Mouse (Mus musculus): ENCODE measurements at regions not wholly inside any gene's neighbourhood (a gene's known extent, or its start where the extent isn't known, plus 50 kb on each side); places are given as distances from the start of the nearest gene placed in this dataset.

DNA sequence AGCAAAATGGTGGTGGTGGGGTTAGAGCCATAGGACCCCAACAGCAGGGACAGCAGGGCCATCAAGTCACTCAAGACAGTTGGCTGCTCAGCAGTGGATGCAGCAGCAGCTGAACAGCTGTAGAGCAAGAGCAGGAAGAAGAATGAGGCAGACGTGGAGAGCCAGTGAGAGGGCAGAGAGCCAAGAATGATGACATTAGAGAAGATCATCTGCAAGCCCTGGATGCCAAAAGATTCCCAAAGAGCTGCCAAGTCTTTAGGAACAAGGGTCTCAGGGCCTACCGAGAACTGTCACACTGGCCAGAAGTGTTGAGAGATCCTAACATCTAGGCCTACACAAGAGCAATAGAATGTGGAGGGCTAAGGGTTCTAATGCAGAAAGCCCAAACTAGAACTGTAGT is 196.4 kb upstream of the Dcbld2 start:
- Histone ChIP-seq H3K4me1 (ENCODE audit: control insufficient read depth, insufficient read depth, low read length) (no peaks in the 10 kb centered on the region), H3K27ac (ENCODE audit: control insufficient read depth, insufficient read depth, low read depth, low read length, poor library complexity) (no peak overlapping the region), H3K4me3 (replicated peaks; ENCODE audit: control insufficient read depth, low read depth, low read length) (no peak overlapping the region)
- TF ChIP-seq POLR2A (IDR thresholded peaks at IDR 0.05; ENCODE audit: borderline replicate concordance, control insufficient read depth, low read depth, low read length) (no peak), CTCF (IDR thresholded peaks at IDR 0.05; ENCODE audit: control insufficient read depth, insufficient read depth, low read length) (no peak)
- WGBS: 65% methylated on average over 2 of the region's 2 CpGs

DNA sequence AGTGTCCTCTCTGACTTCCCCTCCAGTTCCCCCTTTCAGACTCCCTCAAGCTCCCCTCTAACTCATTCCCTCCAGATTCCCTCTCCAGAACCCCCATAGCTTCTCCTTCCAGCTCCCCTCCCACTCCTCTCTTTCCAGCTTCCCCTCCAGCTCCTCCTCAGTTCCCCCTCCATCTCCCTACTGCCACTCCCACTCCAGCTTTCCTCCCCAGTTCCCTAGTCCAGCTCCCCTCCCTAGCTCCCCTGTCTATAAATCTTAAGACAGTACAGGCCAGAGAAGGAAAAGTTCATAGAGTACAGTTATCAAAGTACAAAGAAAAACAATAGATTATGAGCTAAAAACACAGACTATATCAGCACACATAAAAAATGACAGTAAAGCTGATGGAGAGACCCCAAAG is 173.6 kb upstream of the Dcbld2 start:
- Histone ChIP-seq H3K4me1 (ENCODE audit: control insufficient read depth, insufficient read depth, low read length) (no peaks in the 10 kb centered on the region), H3K27ac (ENCODE audit: control insufficient read depth, insufficient read depth, low read depth, low read length, poor library complexity) (no peak overlapping the region), H3K4me3 (replicated peaks; ENCODE audit: control insufficient read depth, low read depth, low read length) (no peak overlapping the region)
- TF ChIP-seq POLR2A (IDR thresholded peaks at IDR 0.05; ENCODE audit: borderline replicate concordance, control insufficient read depth, low read depth, low read length): no peak
- no peak for TF ChIP-seq CTCF (IDR thresholded peaks at IDR 0.05; ENCODE audit: control insufficient read depth, insufficient read depth, low read length)

DNA sequence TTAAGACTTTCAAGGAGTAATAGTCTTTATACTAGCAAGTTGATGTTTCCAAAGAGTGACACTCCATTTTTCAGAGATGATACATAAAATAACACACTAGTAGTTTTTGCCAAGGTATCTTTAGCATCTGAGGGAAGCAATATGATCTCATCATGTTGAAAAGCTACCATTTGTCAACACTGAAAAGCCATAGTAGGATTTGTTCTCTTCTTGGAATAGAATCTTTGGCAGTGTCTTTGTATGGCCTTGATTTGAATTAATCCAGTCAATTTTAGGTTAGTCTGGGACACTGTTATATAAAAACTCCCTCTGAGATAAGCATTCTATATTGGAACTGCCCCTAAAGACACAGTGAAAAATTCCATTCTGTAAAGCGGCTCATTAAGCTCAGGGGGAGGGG is 171.4 kb upstream of the Dcbld2 start:
- Histone ChIP-seq H3K4me3 (replicated peaks; ENCODE audit: control insufficient read depth, low read depth, low read length) (no peak overlapping the region), H3K4me1 (ENCODE audit: control insufficient read depth, insufficient read depth, low read length) (no peaks in the 10 kb centered on the region), H3K27ac (ENCODE audit: control insufficient read depth, insufficient read depth, low read depth, low read length, poor library complexity) (no peak overlapping the region)
- 61% methylated on average over 1 of the region's 1 CpGs for WGBS
- TF ChIP-seq CTCF (IDR thresholded peaks at IDR 0.05; ENCODE audit: control insufficient read depth, insufficient read depth, low read length) (no peak), POLR2A (IDR thresholded peaks at IDR 0.05; ENCODE audit: borderline replicate concordance, control insufficient read depth, low read depth, low read length) (no peak)

DNA sequence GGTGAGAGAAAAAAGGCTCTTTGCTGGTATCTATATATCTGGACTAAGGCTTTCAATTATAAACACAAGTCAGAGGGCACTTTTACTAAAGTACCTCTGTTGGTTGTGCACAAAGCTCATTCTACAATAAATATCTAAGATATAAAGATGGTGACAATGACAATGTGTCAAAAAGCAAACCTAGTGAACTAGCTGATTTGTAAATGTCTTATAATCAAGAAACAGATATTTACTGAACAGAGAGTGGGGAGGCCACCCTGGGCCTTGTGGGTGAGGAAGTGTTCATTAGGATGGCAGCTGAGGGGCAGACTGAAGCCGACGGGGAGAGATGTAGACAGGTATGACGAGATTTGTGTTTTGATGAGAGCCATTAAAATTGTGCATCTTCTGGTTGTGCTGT is 132.0 kb upstream of the Dcbld2 start:
- TF ChIP-seq CTCF (IDR thresholded peaks at IDR 0.05; ENCODE audit: control insufficient read depth, insufficient read depth, low read length): no peak
- TF ChIP-seq POLR2A (IDR thresholded peaks at IDR 0.05; ENCODE audit: borderline replicate concordance, control insufficient read depth, low read depth, low read length): no peak
- 82% methylated on average over 3 of the region's 3 CpGs for WGBS
- Histone ChIP-seq H3K4me3 (replicated peaks; ENCODE audit: control insufficient read depth, low read depth, low read length) (no peak overlapping the region), H3K4me1 (ENCODE audit: control insufficient read depth, insufficient read depth, low read length) (no peaks in the 10 kb centered on the region), H3K27ac (ENCODE audit: control insufficient read depth, insufficient read depth, low read depth, low read length, poor library complexity) (no peak overlapping the region)

DNA sequence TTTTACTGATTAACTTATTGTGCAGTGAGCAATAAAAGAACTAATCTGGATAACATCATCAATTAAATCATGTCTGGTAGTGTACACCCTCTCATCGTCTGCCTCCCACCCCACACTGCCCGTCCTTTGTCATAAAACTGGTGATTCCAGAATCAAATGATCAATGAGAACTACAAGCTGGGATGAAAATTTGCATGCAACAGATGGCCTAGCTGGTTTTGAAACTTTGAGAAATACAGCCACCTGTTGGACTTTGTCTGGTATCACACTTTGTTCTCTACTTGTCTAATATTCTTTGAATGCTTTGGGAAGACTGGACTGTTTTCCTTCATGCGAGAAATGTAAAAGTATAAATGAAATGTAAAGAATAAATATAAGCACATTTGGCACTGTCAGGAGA is 126.8 kb upstream of the Dcbld2 start:
- no peaks in the 10 kb centered on the region for H3K4me1 ChIP-seq (ENCODE audit: control insufficient read depth, insufficient read depth, low read length)
- TF ChIP-seq POLR2A (IDR thresholded peaks at IDR 0.05; ENCODE audit: borderline replicate concordance, control insufficient read depth, low read depth, low read length): no peak
- TF ChIP-seq CTCF (IDR thresholded peaks at IDR 0.05; ENCODE audit: control insufficient read depth, insufficient read depth, low read length): no peak
- no peak overlapping the region for H3K4me3 ChIP-seq (replicated peaks; ENCODE audit: control insufficient read depth, low read depth, low read length)
- WGBS: 49% methylated on average over 3 of the region's 3 CpGs
- no peak overlapping the region for H3K27ac ChIP-seq (ENCODE audit: control insufficient read depth, insufficient read depth, low read depth, low read length, poor library complexity)

DNA sequence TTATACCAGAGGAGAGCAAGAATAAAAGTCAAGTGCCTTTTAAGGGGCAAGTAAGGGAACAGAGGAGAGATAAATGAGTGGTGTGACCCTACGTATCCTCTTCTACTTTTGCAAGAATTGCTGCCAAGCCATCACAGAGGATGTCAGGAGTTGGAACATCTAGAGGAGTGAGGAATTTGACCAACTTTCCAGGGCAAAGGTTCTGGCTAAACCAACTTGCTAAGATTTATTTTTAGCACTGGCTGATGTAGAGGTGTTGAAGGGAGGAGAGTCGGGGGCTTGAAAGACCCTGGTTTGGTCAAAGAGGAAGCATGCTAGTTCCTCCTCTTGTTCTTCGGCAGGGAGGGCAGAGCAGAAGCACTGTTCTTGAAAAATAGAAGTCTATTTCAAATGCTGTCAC is 113.8 kb upstream of the Dcbld2 start:
- TF ChIP-seq POLR2A (IDR thresholded peaks at IDR 0.05; ENCODE audit: borderline replicate concordance, control insufficient read depth, low read depth, low read length): no peak
- TF ChIP-seq CTCF (IDR thresholded peaks at IDR 0.05; ENCODE audit: control insufficient read depth, insufficient read depth, low read length): no peak
- 21% methylated on average over 3 of the region's 3 CpGs for WGBS
- no peak overlapping the region for H3K4me3 ChIP-seq (replicated peaks; ENCODE audit: control insufficient read depth, low read depth, low read length)
- no peaks in the 10 kb centered on the region for H3K4me1 ChIP-seq (ENCODE audit: control insufficient read depth, insufficient read depth, low read length)
- H3K27ac ChIP-seq (ENCODE audit: control insufficient read depth, insufficient read depth, low read depth, low read length, poor library complexity): no peak overlapping the region

DNA sequence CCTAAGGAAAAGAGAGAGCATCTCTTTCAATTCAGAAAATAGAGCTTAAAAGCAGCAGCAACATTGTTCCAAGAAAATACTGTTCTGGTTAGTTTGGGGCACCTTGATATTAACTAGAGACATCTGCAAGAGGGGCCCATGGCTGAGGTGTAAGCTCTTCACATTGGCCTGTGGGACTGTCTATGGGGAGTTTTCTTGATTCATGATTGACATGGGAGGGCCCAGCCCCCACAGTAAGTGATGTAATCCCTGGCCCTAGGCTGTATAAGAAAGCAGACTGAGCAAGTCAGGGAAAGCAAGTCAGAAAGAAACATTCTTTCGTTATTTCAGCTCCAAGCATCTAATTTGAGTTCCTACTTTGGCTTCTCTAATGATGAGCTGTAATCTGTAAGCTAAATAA is 113.1 kb upstream of the Dcbld2 start:
- TF ChIP-seq POLR2A (IDR thresholded peaks at IDR 0.05; ENCODE audit: borderline replicate concordance, control insufficient read depth, low read depth, low read length): no peak
- no peak for TF ChIP-seq CTCF (IDR thresholded peaks at IDR 0.05; ENCODE audit: control insufficient read depth, insufficient read depth, low read length)
- no peak overlapping the region for H3K4me3 ChIP-seq (replicated peaks; ENCODE audit: control insufficient read depth, low read depth, low read length)
- WGBS: 63% methylated on average over 1 of the region's 1 CpGs
- no peak overlapping the region for H3K27ac ChIP-seq (ENCODE audit: control insufficient read depth, insufficient read depth, low read depth, low read length, poor library complexity)
- no peaks in the 10 kb centered on the region for H3K4me1 ChIP-seq (ENCODE audit: control insufficient read depth, insufficient read depth, low read length)

DNA sequence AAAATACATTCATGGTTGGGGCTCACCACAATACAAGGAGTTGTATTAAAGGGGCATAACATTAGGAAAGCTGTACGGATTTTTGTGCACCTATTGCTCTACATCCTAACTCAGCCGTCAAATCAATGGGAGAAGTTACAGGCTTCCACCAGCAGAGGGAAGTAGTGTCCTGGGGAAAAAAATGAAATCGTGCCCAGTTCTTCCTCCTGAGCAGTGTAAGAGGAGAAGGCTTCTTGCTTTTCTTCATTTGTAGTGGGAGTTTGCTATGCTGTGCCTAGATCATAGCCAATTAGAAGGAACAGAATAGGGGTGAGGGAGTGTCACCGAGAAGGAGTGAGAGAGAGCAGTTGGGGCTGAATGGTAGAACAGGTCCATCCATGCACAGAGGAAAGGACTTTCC is 108.7 kb upstream of the Dcbld2 start:
- Histone ChIP-seq H3K27ac (ENCODE audit: control insufficient read depth, insufficient read depth, low read depth, low read length, poor library complexity) (no peak overlapping the region), H3K4me1 (ENCODE audit: control insufficient read depth, insufficient read depth, low read length) (no peaks in the 10 kb centered on the region), H3K4me3 (replicated peaks; ENCODE audit: control insufficient read depth, low read depth, low read length) (no peak overlapping the region)
- WGBS: 10% methylated on average over 4 of the region's 4 CpGs
- TF ChIP-seq POLR2A (IDR thresholded peaks at IDR 0.05; ENCODE audit: borderline replicate concordance, control insufficient read depth, low read depth, low read length): no peak
- TF ChIP-seq CTCF (IDR thresholded peaks at IDR 0.05; ENCODE audit: control insufficient read depth, insufficient read depth, low read length): 0 out of 2 replicates have a peak, but pooled peaks have one; percentile 9

DNA sequence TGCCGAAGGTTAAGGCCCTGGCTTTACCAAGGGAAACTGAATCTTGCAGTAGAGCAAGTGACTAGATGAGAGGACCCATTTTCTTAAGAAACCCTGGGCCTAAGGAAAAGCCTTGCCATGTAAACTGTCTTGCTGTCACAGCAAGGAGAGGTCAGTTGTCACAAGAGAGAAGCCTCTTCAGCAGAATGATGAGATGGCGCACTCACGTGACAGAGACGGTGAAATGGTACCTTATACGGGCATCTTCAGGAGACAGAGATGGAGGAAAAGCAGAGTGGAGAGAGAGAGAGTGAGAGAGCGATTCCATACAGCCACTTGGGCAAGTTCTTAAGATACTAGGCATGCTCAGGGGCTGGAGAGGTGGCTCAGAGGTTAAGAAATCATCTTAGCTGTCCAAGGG is 108.1 kb upstream of the Dcbld2 start:
- Histone ChIP-seq H3K27ac (ENCODE audit: control insufficient read depth, insufficient read depth, low read depth, low read length, poor library complexity) (no peak overlapping the region), H3K4me3 (replicated peaks; ENCODE audit: control insufficient read depth, low read depth, low read length) (no peak overlapping the region), H3K4me1 (ENCODE audit: control insufficient read depth, insufficient read depth, low read length) (no peaks in the 10 kb centered on the region)
- WGBS: 82% methylated on average over 6 of the region's 6 CpGs
- TF ChIP-seq POLR2A (IDR thresholded peaks at IDR 0.05; ENCODE audit: borderline replicate concordance, control insufficient read depth, low read depth, low read length) (no peak), CTCF (IDR thresholded peaks at IDR 0.05; ENCODE audit: control insufficient read depth, insufficient read depth, low read length) (no peak)
